Mouse (Mus musculus): ENCODE results near the gene Ppil4.

DNA sequence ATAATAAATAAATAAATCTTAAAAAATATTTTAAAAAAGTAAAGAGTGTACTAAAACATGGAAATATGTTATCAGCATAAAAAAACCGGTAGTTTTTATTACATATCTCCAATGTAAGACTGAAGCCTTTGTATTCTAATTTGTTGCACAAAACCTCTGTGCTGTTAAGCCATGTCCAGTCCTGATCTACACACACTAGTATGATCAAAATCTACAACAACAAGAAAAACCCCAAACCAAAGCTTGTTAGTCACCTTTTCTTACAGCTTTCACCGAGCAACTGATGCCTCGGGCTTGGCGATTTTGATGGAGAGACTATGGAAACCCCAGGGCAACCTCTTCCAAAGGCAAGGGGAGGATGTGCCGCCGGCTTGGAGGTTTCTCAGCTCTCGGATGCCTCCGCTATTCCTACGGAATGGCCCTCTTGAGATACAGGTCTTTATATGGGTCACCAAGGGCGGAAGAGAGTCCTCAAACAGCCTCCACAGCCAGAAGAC is 389 bp upstream of the Ppil4 start:
- TF ChIP-seq EP300 (IDR thresholded peaks at IDR 0.05; ENCODE audit: low read depth in 1 of 2, low read length in 2 of 2) (no peak), SMC3 (IDR thresholded peaks at IDR 0.05; ENCODE audit: low read depth, low read length) (no peak), CTCF (IDR thresholded peaks at IDR 0.05 in 2 of 3, conservative IDR thresholded peaks at IDR 0.05 in 1 of 3; ENCODE audit: control insufficient read depth in 1 of 3, insufficient read depth in 1 of 3, low read depth in 2 of 3, low read length in 3 of 3, poor library complexity in 1 of 3, severe bottlenecking in 1 of 3) (no peak), ZNF384 (IDR thresholded peaks at IDR 0.05; ENCODE audit: low read depth, low read length) (no peak), ZMIZ1 (IDR thresholded peaks at IDR 0.05; ENCODE audit: low read depth, low read length) (no peak), UBTF (IDR thresholded peaks at IDR 0.05; ENCODE audit: borderline replicate concordance, insufficient read depth, low read depth, low read length) (no peak), TCF12 (IDR thresholded peaks at IDR 0.05; ENCODE audit: low read depth, low read length) (no peak), ZC3H11A (IDR thresholded peaks at IDR 0.05; ENCODE audit: low read depth, low read length) (no peak), POLR2A (IDR thresholded peaks at IDR 0.05; ENCODE audit: control insufficient read depth in 1 of 2, insufficient read depth in 1 of 2, low read depth in 1 of 2, low read length in 2 of 2, poor library complexity in 1 of 2) (peak in 1 of 2 experiments; percentile 91; a peak in 2 of 4 replicates), HCFC1 (IDR thresholded peaks at IDR 0.05; ENCODE audit: low read depth, low read length) (no peak), ZKSCAN1 (IDR thresholded peaks at IDR 0.05; ENCODE audit: low read depth, low read length) (no peak), POLR2AphosphoS2 (IDR thresholded peaks at IDR 0.05; ENCODE audit: low read length) (no peak)
